Mouse (Mus musculus): ENCODE measurements around the gene Zfp932. TPM values are rescaled to one million over a fixed set of nuclear protein-coding genes. Genes with fewer than 3 reads are reported as not detected.
"Not testable (repeated sequence)": the region's sequence is repeated elsewhere in the genome, so short reads cannot be mapped to it uniquely, and the experiment has no call there.

The Zfp932 gene
- 20.1 and 20.3 TPM in 2 replicates for polyA plus RNA-seq (2015; fragmentation: Nextera tagmentation; extraction: Ambion mirVana)

DNA sequence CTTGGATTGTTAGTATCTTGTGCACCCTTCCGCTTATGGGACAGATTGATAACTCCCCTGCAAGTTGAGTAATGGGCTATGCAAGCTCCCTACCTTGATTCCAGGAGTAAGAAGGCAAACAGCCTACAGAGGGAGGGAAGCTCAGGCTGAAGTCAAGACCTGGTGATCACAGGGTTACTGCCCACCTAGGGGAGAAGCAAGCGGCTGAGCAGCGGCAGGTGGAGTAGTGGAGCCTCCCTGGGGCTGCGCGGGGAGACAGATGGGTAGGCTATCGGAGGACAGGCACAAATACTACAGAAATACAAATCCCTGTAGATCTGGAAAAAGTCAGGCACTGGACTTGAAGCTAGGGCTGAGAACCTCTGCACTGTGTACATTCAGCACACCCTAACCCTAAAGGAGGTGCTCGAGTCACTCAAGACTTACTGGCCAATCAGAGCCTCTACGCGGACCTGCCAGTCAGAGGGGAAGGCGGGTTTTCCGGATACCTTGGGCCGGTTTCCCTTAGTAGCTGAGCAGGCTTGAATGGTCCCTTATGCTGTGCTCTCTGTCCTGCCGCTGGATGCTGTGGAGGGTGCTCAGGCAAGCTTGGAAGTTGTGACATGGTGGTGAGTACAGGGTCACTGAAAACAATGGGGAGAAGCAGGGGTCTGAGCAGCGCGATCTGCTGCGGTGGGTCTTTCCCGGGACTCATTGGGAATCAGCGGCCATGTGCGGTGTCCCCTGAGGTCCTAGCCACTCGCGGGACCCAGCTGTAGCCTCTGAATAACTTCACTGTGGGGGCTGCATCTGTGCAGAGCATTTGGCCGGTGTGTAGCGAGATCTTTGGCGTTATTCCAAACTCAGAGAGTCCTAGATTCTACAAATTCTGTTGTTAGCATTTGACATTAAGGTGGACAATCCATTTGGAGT lies at the start of gene Zfp932:
Gene Zfp932, plus strand, starts transcription at position 496 of the 912 bp plus-strand sequence.
- peak; percentile 98 for ATAC-seq (ENCODE audit: low FRiP score, low TSS enrichment)
- not testable (repeated sequence) for H3K27ac ChIP-seq (replicated peaks); H3K4me1 ChIP-seq (replicated peaks; ENCODE audit: control insufficient read depth, insufficient read depth); H3K9ac ChIP-seq (ENCODE audit: low read length); H3K36me3 ChIP-seq (ENCODE audit: control insufficient read depth, insufficient read depth, low read length); H3K9me3 ChIP-seq (ENCODE audit: control insufficient read depth, low read length); DNase-seq (ENCODE audit: low spot score); H3K27me3 ChIP-seq (ENCODE audit: control insufficient read depth, insufficient read depth, low read length)
- Histone ChIP-seq H3K4me3 (ENCODE audit: low read depth, low read length) (peak within 1 kb of the TSS; percentile 39), H3K4me2 (replicated peaks; ENCODE audit: low read depth) (peak within 1 kb of the TSS; percentile 48)
- WGBS = 2% methylated on average over 21 of the region's 24 CpGs

DNA sequence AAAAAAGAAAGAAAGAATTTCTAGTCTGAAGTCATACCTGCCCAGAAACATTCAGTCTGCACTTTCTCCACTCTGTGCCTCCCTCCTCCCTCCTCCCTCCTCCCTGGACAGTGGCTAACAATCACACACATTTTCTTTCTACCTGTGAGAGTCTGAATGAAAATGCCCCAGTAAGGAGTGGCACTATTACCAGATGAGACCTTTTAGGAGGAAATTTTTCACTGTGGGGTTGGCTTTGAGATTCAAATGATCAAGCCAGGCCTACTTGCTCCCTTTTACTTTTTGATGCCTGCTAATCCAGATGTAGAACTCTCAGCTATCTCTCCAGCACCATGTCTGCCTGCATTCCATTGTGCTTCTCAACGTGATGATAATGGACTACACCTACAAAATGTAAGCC lies 46.0 kb upstream of the Zfp932 start:
- DNase-seq (ENCODE audit: low spot score) = no peak
- 100% methylated on average over 1 of the region's 1 CpGs for WGBS
- TF ChIP-seq EP300 (optimal IDR thresholded peaks at IDR 0.05) (no peak), CTCF (IDR thresholded peaks at IDR 0.05; ENCODE audit: low read depth) (no peak)
- Histone ChIP-seq H3K9ac (ENCODE audit: low read length) (no peak overlapping the region), H3K36me3 (ENCODE audit: control insufficient read depth, insufficient read depth, low read length) (no peaks in the 10 kb centered on the region), H3K9me3 (ENCODE audit: control insufficient read depth, low read length) (no peaks in the 10 kb centered on the region), H3K27ac (replicated peaks) (no peak overlapping the region), H3K4me3 (ENCODE audit: low read depth, low read length) (no peak overlapping the region), H3K4me2 (replicated peaks; ENCODE audit: low read depth) (no peak overlapping the region), H3K27me3 (ENCODE audit: control insufficient read depth, insufficient read depth, low read length) (no peaks in the 10 kb centered on the region), H3K4me1 (replicated peaks; ENCODE audit: control insufficient read depth, insufficient read depth) (no peaks in the 10 kb centered on the region)
- no peak for ATAC-seq (ENCODE audit: low FRiP score, low TSS enrichment)

DNA sequence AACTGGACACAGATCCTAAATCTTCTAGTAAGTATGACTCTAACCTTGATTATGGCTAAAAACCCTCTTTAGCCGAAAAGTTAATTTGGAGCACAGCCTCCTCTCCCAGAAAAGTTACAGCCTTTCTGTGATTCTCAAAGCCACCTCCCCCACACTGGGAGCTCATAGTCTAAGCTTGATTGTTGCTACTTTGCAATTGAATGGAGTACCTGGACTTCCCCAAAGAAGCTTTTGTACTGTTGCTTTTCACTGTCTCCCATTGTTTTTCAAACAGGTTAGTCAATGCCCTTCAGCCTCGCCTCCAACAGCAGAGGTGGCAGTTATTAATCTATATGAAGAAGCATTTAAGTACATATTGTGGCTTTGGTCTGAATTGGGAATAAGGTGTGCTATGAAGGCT lies 15.6 kb upstream of the Zfp932 start:
- not testable (repeated sequence) for H3K36me3 ChIP-seq (ENCODE audit: control insufficient read depth, insufficient read depth, low read length); H3K4me3 ChIP-seq (ENCODE audit: low read depth, low read length); H3K27ac ChIP-seq (replicated peaks); H3K9ac ChIP-seq (ENCODE audit: low read length); DNase-seq (ENCODE audit: low spot score); H3K4me2 ChIP-seq (replicated peaks; ENCODE audit: low read depth); H3K9me3 ChIP-seq (ENCODE audit: control insufficient read depth, low read length); H3K27me3 ChIP-seq (ENCODE audit: control insufficient read depth, insufficient read depth, low read length); ATAC-seq (ENCODE audit: low FRiP score, low TSS enrichment); H3K4me1 ChIP-seq (replicated peaks; ENCODE audit: control insufficient read depth, insufficient read depth)
- WGBS = 80% methylated on average over 2 of the region's 2 CpGs

DNA sequence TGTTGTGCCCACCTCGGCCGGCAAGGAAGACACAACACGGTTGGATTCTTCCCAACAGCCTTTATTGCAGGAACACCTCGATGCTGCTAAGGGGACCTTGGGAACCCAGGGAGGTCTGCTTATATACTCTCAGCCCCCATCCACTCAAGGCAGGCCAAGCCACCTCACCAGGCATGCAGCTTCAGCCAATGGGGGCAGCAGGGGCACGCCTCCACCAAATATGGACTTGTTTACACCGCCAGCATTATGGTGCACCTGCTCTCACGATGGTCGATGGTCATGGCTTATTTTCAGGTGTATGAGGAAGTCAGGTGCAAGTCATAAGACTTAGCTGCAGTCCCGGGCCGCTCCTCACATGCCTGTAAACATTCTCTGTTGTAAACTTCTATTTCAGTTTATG lies 860 bp upstream of the Zfp932 start:
- not testable (repeated sequence) for ATAC-seq (ENCODE audit: low FRiP score, low TSS enrichment); H3K27ac ChIP-seq (replicated peaks); H3K9ac ChIP-seq (ENCODE audit: low read length); H3K27me3 ChIP-seq (ENCODE audit: control insufficient read depth, insufficient read depth, low read length); H3K4me1 ChIP-seq (replicated peaks; ENCODE audit: control insufficient read depth, insufficient read depth); H3K4me3 ChIP-seq (ENCODE audit: low read depth, low read length); H3K9me3 ChIP-seq (ENCODE audit: control insufficient read depth, low read length); H3K4me2 ChIP-seq (replicated peaks; ENCODE audit: low read depth); DNase-seq (ENCODE audit: low spot score); H3K36me3 ChIP-seq (ENCODE audit: control insufficient read depth, insufficient read depth, low read length)
- 80% methylated on average over 10 of the region's 10 CpGs for WGBS

DNA sequence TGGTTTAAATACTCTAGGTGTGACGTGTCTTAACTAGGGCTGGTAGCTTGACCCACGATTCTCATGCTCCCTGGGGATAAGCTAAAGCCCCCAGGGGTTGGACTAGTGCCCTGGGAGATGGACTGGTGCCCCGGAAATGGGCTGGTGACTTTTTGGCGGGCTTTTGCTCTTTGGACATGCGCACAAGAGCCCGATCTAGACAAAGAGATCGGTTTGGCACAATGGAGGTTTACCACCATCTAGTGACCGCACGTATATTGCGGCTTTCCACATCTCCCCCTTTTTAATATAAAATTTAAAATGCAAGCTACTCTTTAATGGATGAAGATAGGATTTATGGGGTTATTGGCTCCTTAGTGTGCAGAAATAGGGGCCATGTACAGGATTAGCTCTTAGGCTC lies 19.5 kb downstream of the Zfp932 start:
- peak; percentile 44 for TF ChIP-seq CTCF (IDR thresholded peaks at IDR 0.05; ENCODE audit: low read depth)
- H3K4me3 ChIP-seq (ENCODE audit: low read depth, low read length); H3K9ac ChIP-seq (ENCODE audit: low read length); H3K27me3 ChIP-seq (ENCODE audit: control insufficient read depth, insufficient read depth, low read length); H3K27ac ChIP-seq (replicated peaks); H3K36me3 ChIP-seq (ENCODE audit: control insufficient read depth, insufficient read depth, low read length); H3K9me3 ChIP-seq (ENCODE audit: control insufficient read depth, low read length); H3K4me2 ChIP-seq (replicated peaks; ENCODE audit: low read depth); DNase-seq (ENCODE audit: low spot score); ATAC-seq (ENCODE audit: low FRiP score, low TSS enrichment); H3K4me1 ChIP-seq (replicated peaks; ENCODE audit: control insufficient read depth, insufficient read depth): not testable (repeated sequence)
- WGBS = 86% methylated on average over 10 of the region's 10 CpGs

DNA sequence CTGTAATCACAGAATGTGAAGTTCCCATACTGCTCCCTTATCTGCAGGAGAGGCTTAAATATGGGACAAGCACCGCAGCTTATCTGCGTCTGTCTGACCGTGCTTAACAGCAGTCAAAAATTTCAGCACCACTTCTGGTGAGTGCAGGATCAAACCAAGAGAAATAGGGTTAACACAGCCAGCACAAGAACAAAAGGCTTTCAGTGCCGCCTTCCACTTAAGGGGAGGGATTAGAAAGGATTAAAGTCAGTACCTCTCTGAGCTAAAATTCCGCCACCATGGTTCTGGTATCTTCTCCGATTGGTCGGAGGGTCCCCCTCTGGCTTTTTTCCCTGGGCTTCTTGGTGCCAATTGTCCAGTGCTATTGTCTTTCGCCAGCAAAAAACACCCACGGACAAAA lies 27.0 kb downstream of the Zfp932 start:
- H3K36me3 ChIP-seq (ENCODE audit: control insufficient read depth, insufficient read depth, low read length) = no peaks in the 10 kb centered on the region
- TF ChIP-seq EP300 (optimal IDR thresholded peaks at IDR 0.05) = no peak
- TF ChIP-seq CTCF (IDR thresholded peaks at IDR 0.05; ENCODE audit: low read depth) = no peak
- H3K9ac ChIP-seq (ENCODE audit: low read length) = no peak overlapping the region
- ATAC-seq (ENCODE audit: low FRiP score, low TSS enrichment) = no peak
- H3K27me3 ChIP-seq (ENCODE audit: control insufficient read depth, insufficient read depth, low read length) = no peaks in the 10 kb centered on the region
- WGBS = 44% methylated on average over 9 of the region's 9 CpGs
- no peaks in the 10 kb centered on the region for H3K9me3 ChIP-seq (ENCODE audit: control insufficient read depth, low read length)
- no peak overlapping the region; the same call in 1 of the 2 replicates for H3K4me2 ChIP-seq (replicated peaks; ENCODE audit: low read depth)
- H3K4me1 ChIP-seq (replicated peaks; ENCODE audit: control insufficient read depth, insufficient read depth) = no peaks in the 10 kb centered on the region
- no peak for DNase-seq (ENCODE audit: low spot score)
- peak overlapping the region; percentile 11; the same call in 1 of the 2 replicates for H3K4me3 ChIP-seq (ENCODE audit: low read depth, low read length)
- no peak overlapping the region for H3K27ac ChIP-seq (replicated peaks)
